Mouse (Mus musculus) stomach, postnatal 0 days (tissue): Measurements from ENCODE around the gene Cox5a. TPM values are rescaled to one million over a fixed set of nuclear protein-coding genes. Genes with fewer than 3 reads are reported as not detected.

ENCODE experiments used
- ATAC-seq: fragments of 200-750 bp; cut with Nextera tagmentation; 2 replicates; pipeline ENCODE4 v1.8.0; 2017; ENCODE audit not compliant: low FRiP score, low TSS enrichment
- DNase-seq: peaks from one replicate; pipeline ENCODE4 v3.0.0-alpha.2; 2016; ENCODE audit warnings: low spot score
- H3K27ac ChIP-seq: fragments of 300-500 bp; sonication (generic); replicated peaks from 2 replicates; pipeline ENCODE4 v1.5.1; 2014; ENCODE audit warnings: mild to moderate bottlenecking, control low read depth
- H3K27me3 ChIP-seq: fragments of 300-500 bp; sonication (generic); 2 replicates; pipeline ENCODE4 v1.6.1; 2014; ENCODE audit warnings: low read length; ENCODE audit not compliant: control insufficient read depth, insufficient read depth
- H3K36me3 ChIP-seq: fragments of 300-500 bp; sonication (generic); 2 replicates; pipeline ENCODE4 v1.6.1; 2014; ENCODE audit warnings: low read length, mixed read lengths; ENCODE audit not compliant: control insufficient read depth, insufficient read depth
- H3K4me1 ChIP-seq: fragments of 300-500 bp; sonication (generic); replicated peaks from 2 replicates; pipeline ENCODE4 v1.6.1; 2014; ENCODE audit warnings: antibody characterized with exemption; ENCODE audit not compliant: control insufficient read depth, insufficient read depth
- H3K4me2 ChIP-seq: fragments of 300-500 bp; sonication (generic); replicated peaks from 2 replicates; pipeline ENCODE4 v1.6.1; 2014; ENCODE audit warnings: low read depth, mild to moderate bottlenecking, control low read depth, moderate library complexity
- H3K4me3 ChIP-seq: fragments of 300-500 bp; sonication (generic); 2 replicates; pipeline ENCODE4 v1.5.1; 2014; ENCODE audit warnings: low read depth, low read length, control low read depth
- H3K9ac ChIP-seq: fragments of 300-500 bp; sonication (generic); 2 replicates; pipeline ENCODE4 v1.6.1; 2014; ENCODE audit warnings: mild to moderate bottlenecking, low read length, control low read depth, mixed read lengths
- H3K9me3 ChIP-seq: fragments of 300-500 bp; sonication (generic); 2 replicates; pipeline ENCODE4 v1.6.1; 2016; ENCODE audit warnings: low read length; ENCODE audit not compliant: control insufficient read depth
- CTCF ChIP-seq: IDR thresholded peaks from 2 replicates; pipeline ENCODE4 v1.5.1; 2016; ENCODE audit warnings: antibody characterized with exemption, low read depth, mild to moderate bottlenecking, moderate library complexity
- EP300 ChIP-seq: optimal IDR thresholded peaks from 2 replicates; pipeline ENCODE3; 2016; ENCODE audit warnings: antibody characterized with exemption
- WGBS: fragments of 180-500 bp; shearing (Covaris S2); extraction: QIAGEN DNeasy Blood & Tissue Kit; methylation state at CpG from one replicate; pipeline ENCODE4 v1.1.7; 2014; 5-methylcytosine and 5-hydroxymethylcytosine counted together
- polyA plus RNA-seq: library from polyadenylated mRNA; unstranded; fragments of >200 nt; fragmentation: Nextera tagmentation; extraction: Ambion mirVana; gene quantifications from 2 replicates; pipeline ENCODE4 v1.2.1, GENCODE M21; 2015

Cox5a gene
- polyA plus RNA-seq, 1 experiment from 2014 or later, result 1,062 TPM

- no peaks in the 10 kb centered on the region for H3K36me3 ChIP-seq
- no peaks in the 10 kb centered on the region for H3K27me3 ChIP-seq
- no peak for DNase-seq
- H3K4me2 ChIP-seq, result peak overlapping the region; percentile 87
- peak overlapping the region; percentile 97 for H3K27ac ChIP-seq
- peak overlapping the region; percentile 93 for H3K4me3 ChIP-seq
- no peaks in the 10 kb centered on the region for H3K9me3 ChIP-seq
- 0 out of 2 replicates have a peak, but pooled peaks cover 2% of the 10 kb centered on the region for H3K4me1 ChIP-seq
- no peak for TF ChIP-seq CTCF
- TF ChIP-seq EP300, result no peak
- no peak for ATAC-seq
- WGBS, result 11% methylated on average over 7 of the region's 7 CpGs
- H3K9ac ChIP-seq, result peak overlapping the region; percentile 96
Observed at GRCm38 (mm10) chr9:57522114-57522860, 1.2 kb downstream of the Cox5a start.

- H3K4me3 ChIP-seq, result no peak overlapping the region
- H3K9ac ChIP-seq, result no peak overlapping the region
Observed at GRCm38 (mm10) chr9:57522861-57523246, 1.8 kb downstream of the Cox5a start.

GRCm38 (mm10) chr9:57523754-57524153 lies 2.7 kb downstream of the Cox5a start:
- no peak overlapping the region for H3K9ac ChIP-seq
- no peak overlapping the region for H3K4me2 ChIP-seq
- 76% methylated on average over 1 of the region's 1 CpGs for WGBS
- no peaks in the 10 kb centered on the region for H3K36me3 ChIP-seq
- no peaks in the 10 kb centered on the region for H3K27me3 ChIP-seq
- no peak for ATAC-seq
- no peaks in the 10 kb centered on the region for H3K9me3 ChIP-seq
- H3K4me3 ChIP-seq, result no peak overlapping the region
- TF ChIP-seq EP300 (no peak), CTCF (peak; percentile 78)
- 0 out of 2 replicates have a peak, but pooled peaks cover 2% of the 10 kb centered on the region for H3K4me1 ChIP-seq
- no peak for DNase-seq
- H3K27ac ChIP-seq, result no peak overlapping the region

More at GRCm38 (mm10) chr9:57522861-57523246, 1.8 kb downstream of the Cox5a start:
- ATAC-seq (no peak), DNase-seq (no peak)
- 0 out of 2 replicates have a peak, but pooled peaks cover 2% of the 10 kb centered on the region for H3K4me1 ChIP-seq
- no peaks in the 10 kb centered on the region for H3K9me3 ChIP-seq
- no peaks in the 10 kb centered on the region for H3K36me3 ChIP-seq
- no peak overlapping the region for H3K27ac ChIP-seq
- no peak for TF ChIP-seq EP300
- TF ChIP-seq CTCF, result no peak
- no peaks in the 10 kb centered on the region for H3K27me3 ChIP-seq
- 52% methylated on average over 4 of the region's 4 CpGs for WGBS
- H3K4me2 ChIP-seq, result no peak overlapping the region

GRCm38 (mm10) chr9:57524439-57524838 lies 3.4 kb downstream of the Cox5a start:
- TF ChIP-seq EP300, result no peak
- no peak for TF ChIP-seq CTCF
- H3K4me1 ChIP-seq, result 0 out of 2 replicates have a peak, but pooled peaks cover 2% of the 10 kb centered on the region
- no peak overlapping the region for H3K4me2 ChIP-seq
- no peak for ATAC-seq
- H3K4me3 ChIP-seq, result no peak overlapping the region
- H3K27ac ChIP-seq, result no peak overlapping the region
- no peak for DNase-seq
- no peaks in the 10 kb centered on the region for H3K36me3 ChIP-seq
- H3K9me3 ChIP-seq, result no peaks in the 10 kb centered on the region
- no peaks in the 10 kb centered on the region for H3K27me3 ChIP-seq
- H3K9ac ChIP-seq, result no peak overlapping the region

- no peak overlapping the region for H3K4me2 ChIP-seq
- H3K4me3 ChIP-seq, result no peak overlapping the region
- H3K36me3 ChIP-seq, result no peaks in the 10 kb centered on the region
- no peaks in the 10 kb centered on the region for H3K9me3 ChIP-seq
- ATAC-seq, result no peak
- WGBS, result 62% methylated on average over 2 of the region's 2 CpGs
- no peaks in the 10 kb centered on the region for H3K27me3 ChIP-seq
- DNase-seq, result no peak
- no peak overlapping the region for H3K27ac ChIP-seq
- no peak overlapping the region for H3K9ac ChIP-seq
- 0 out of 2 replicates have a peak, but pooled peaks cover 2% of the 10 kb centered on the region for H3K4me1 ChIP-seq
- TF ChIP-seq EP300 (no peak), CTCF (no peak)
Observed at GRCm38 (mm10) chr9:57525516-57525915, 4.4 kb downstream of the Cox5a start.

- Histone ChIP-seq H3K4me1 (0 out of 2 replicates have a peak, but pooled peaks cover 2% of the 10 kb centered on the region), H3K9me3 (no peaks in the 10 kb centered on the region), H3K4me2 (no peak overlapping the region), H3K27me3 (no peaks in the 10 kb centered on the region), H3K4me3 (no peak overlapping the region), H3K36me3 (0 out of 2 replicates have a peak, but pooled peaks cover 3% of the 10 kb centered on the region), H3K9ac (no peak overlapping the region), H3K27ac (0 out of 2 replicates have a peak overlapping the region, but pooled peaks have one; percentile 9)
- TF ChIP-seq CTCF, result no peak
- TF ChIP-seq EP300, result no peak
- no peak for DNase-seq
- ATAC-seq, result no peak
Observed at GRCm38 (mm10) chr9:57526435-57526834, 5.4 kb downstream of the Cox5a start.
